Mouse (Mus musculus): Measurements from ENCODE around the gene Sh3bp5.

The Sh3bp5 gene

GRCm38 (mm10) chr14:31319546-31319945 lies 116.3 kb downstream of the Sh3bp5 start:
- ATAC-seq (ENCODE audit: insufficient number of reproducible peaks, low FRiP score, low TSS enrichment): no peak

GRCm38 (mm10) chr14:31317754-31318153 lies 118.1 kb downstream of the Sh3bp5 start:
- ATAC-seq (ENCODE audit: insufficient number of reproducible peaks, low FRiP score, low TSS enrichment): no peak

- no peak for ATAC-seq (ENCODE audit: insufficient number of reproducible peaks, low FRiP score, low TSS enrichment)
Measured at GRCm38 (mm10) chr14:31316613-31317012, 119.3 kb downstream of the Sh3bp5 start.

- no peak for ATAC-seq (ENCODE audit: insufficient number of reproducible peaks, low FRiP score, low TSS enrichment)
Measured at GRCm38 (mm10) chr14:31313192-31313591, 122.7 kb downstream of the Sh3bp5 start.
